Mouse (Mus musculus): ENCODE measurements around the gene Rnf5. TPM values are rescaled to one million over a fixed set of nuclear protein-coding genes. Genes with fewer than 3 reads are reported as not detected.

The Rnf5 gene
- polyA plus RNA-seq, 1 experiment from 2014 or later = 222 TPM

DNA sequence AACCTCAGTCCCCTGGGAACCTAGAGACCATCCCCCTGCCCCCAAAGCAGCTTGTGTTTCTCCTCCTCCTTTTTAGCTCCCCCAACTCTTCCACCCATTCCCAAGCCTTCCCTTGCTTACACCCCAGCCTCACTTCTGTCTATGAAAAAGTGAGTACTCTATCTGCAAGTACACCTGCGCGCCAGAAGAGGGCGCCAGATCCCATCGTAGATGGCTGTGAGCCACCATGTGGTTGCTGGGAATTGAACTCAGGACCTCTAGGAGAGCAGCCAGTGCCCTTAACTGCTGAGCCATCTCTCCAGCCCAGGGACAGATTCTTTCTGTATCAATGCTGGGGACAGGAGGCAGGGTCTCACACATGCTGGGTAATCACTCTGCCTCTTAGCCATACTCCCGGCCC lies 31.6 kb downstream of the Rnf5 start:
- 9% methylated on average over 5 of the region's 5 CpGs for WGBS
- no peak overlapping the region for H3K4me3 ChIP-seq (ENCODE audit: low read depth, low read length)
- ATAC-seq = no peak
- no peaks in the 10 kb centered on the region for H3K27me3 ChIP-seq (replicated peaks; ENCODE audit: control insufficient read depth, insufficient read depth, low read length)
- H3K9ac ChIP-seq (ENCODE audit: low read length) = no peak overlapping the region
- H3K9me3 ChIP-seq (replicated peaks; ENCODE audit: control insufficient read depth, low read length) = no peaks in the 10 kb centered on the region
- DNase-seq (ENCODE audit: low spot score) = no peak
- H3K4me1 ChIP-seq (ENCODE audit: control insufficient read depth, insufficient read depth, low read length) = no peaks in the 10 kb centered on the region
- H3K4me2 ChIP-seq (ENCODE audit: low read length) = no peak overlapping the region
- no peaks in the 10 kb centered on the region for H3K36me3 ChIP-seq (ENCODE audit: control insufficient read depth, insufficient read depth, low read length)
- no peak overlapping the region for H3K27ac ChIP-seq (ENCODE audit: low read depth, low read length)

DNA sequence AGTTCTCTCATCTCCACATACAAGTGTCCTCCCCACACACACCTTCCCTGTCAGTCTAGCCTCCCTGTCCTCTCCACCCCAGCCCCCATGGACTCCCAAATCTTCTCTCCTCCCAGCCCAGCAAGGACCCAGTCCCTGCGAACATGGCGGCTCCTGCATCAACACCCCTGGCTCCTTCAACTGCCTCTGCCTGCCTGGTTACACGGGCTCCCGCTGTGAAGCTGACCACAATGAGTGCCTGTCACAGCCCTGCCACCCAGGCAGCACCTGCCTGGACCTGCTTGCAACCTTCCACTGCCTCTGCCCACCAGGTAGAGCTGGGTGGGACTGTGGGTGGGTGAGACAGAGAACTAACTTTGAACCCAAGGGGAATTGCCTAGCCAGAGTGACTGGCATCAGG lies 33.6 kb downstream of the Rnf5 start:
- Histone ChIP-seq H3K4me1 (ENCODE audit: control insufficient read depth, insufficient read depth, low read length) (no peaks in the 10 kb centered on the region), H3K36me3 (ENCODE audit: control insufficient read depth, insufficient read depth, low read length) (no peaks in the 10 kb centered on the region), H3K4me2 (ENCODE audit: low read length) (no peak overlapping the region), H3K27me3 (replicated peaks; ENCODE audit: control insufficient read depth, insufficient read depth, low read length) (no peaks in the 10 kb centered on the region), H3K9me3 (replicated peaks; ENCODE audit: control insufficient read depth, low read length) (no peaks in the 10 kb centered on the region), H3K4me3 (ENCODE audit: low read depth, low read length) (no peak overlapping the region), H3K9ac (ENCODE audit: low read length) (no peak overlapping the region), H3K27ac (ENCODE audit: low read depth, low read length) (no peak overlapping the region)
- WGBS = 69% methylated on average over 4 of the region's 4 CpGs
- ATAC-seq (no peak), DNase-seq (ENCODE audit: low spot score) (no peak)

GRCm38 (mm10) chr17:34568421-34568820 lies 35.1 kb downstream of the Rnf5 start:
- Histone ChIP-seq H3K4me2 (ENCODE audit: low read length) (no peak overlapping the region), H3K27ac (ENCODE audit: low read depth, low read length) (no peak overlapping the region), H3K9me3 (replicated peaks; ENCODE audit: control insufficient read depth, low read length) (no peaks in the 10 kb centered on the region), H3K27me3 (replicated peaks; ENCODE audit: control insufficient read depth, insufficient read depth, low read length) (no peaks in the 10 kb centered on the region), H3K9ac (ENCODE audit: low read length) (no peak overlapping the region), H3K36me3 (ENCODE audit: control insufficient read depth, insufficient read depth, low read length) (no peaks in the 10 kb centered on the region), H3K4me1 (ENCODE audit: control insufficient read depth, insufficient read depth, low read length) (no peaks in the 10 kb centered on the region), H3K4me3 (ENCODE audit: low read depth, low read length) (no peak overlapping the region)
- 74% methylated on average over 13 of the region's 13 CpGs for WGBS
- no peak for ATAC-seq
- no peak for DNase-seq (ENCODE audit: low spot score)

GRCm38 (mm10) chr17:34567311-34567710 lies 36.2 kb downstream of the Rnf5 start:
- WGBS = 69% methylated on average over 9 of the region's 9 CpGs
- no peak overlapping the region for H3K27ac ChIP-seq (ENCODE audit: low read depth, low read length)
- no peak overlapping the region for H3K4me2 ChIP-seq (ENCODE audit: low read length)
- H3K4me3 ChIP-seq (ENCODE audit: low read depth, low read length) = no peak overlapping the region
- H3K9ac ChIP-seq (ENCODE audit: low read length) = no peak overlapping the region
- ATAC-seq (no peak), DNase-seq (ENCODE audit: low spot score) (no peak)
- no peaks in the 10 kb centered on the region for H3K9me3 ChIP-seq (replicated peaks; ENCODE audit: control insufficient read depth, low read length)
- no peaks in the 10 kb centered on the region for H3K36me3 ChIP-seq (ENCODE audit: control insufficient read depth, insufficient read depth, low read length)
- H3K27me3 ChIP-seq (replicated peaks; ENCODE audit: control insufficient read depth, insufficient read depth, low read length) = no peaks in the 10 kb centered on the region
- no peaks in the 10 kb centered on the region for H3K4me1 ChIP-seq (ENCODE audit: control insufficient read depth, insufficient read depth, low read length)

- H3K4me2 ChIP-seq (ENCODE audit: low read length) = no peak overlapping the region
- no peaks in the 10 kb centered on the region for H3K4me1 ChIP-seq (ENCODE audit: control insufficient read depth, insufficient read depth, low read length)
- no peaks in the 10 kb centered on the region for H3K36me3 ChIP-seq (ENCODE audit: control insufficient read depth, insufficient read depth, low read length)
- H3K9ac ChIP-seq (ENCODE audit: low read length) = no peak overlapping the region
- DNase-seq (ENCODE audit: low spot score) = no peak
- H3K4me3 ChIP-seq (ENCODE audit: low read depth, low read length) = no peak overlapping the region
- 0 out of 2 replicates have a peak overlapping the region, but pooled peaks have one; percentile 5 for H3K27ac ChIP-seq (ENCODE audit: low read depth, low read length)
- ATAC-seq = no peak
- no peaks in the 10 kb centered on the region for H3K9me3 ChIP-seq (replicated peaks; ENCODE audit: control insufficient read depth, low read length)
- 66% methylated on average over 3 of the region's 3 CpGs for WGBS
- H3K27me3 ChIP-seq (replicated peaks; ENCODE audit: control insufficient read depth, insufficient read depth, low read length) = no peaks in the 10 kb centered on the region
These were observed 38.7 kb downstream of the Rnf5 start for GRCm38 (mm10) chr17:34564796-34565195.

DNA sequence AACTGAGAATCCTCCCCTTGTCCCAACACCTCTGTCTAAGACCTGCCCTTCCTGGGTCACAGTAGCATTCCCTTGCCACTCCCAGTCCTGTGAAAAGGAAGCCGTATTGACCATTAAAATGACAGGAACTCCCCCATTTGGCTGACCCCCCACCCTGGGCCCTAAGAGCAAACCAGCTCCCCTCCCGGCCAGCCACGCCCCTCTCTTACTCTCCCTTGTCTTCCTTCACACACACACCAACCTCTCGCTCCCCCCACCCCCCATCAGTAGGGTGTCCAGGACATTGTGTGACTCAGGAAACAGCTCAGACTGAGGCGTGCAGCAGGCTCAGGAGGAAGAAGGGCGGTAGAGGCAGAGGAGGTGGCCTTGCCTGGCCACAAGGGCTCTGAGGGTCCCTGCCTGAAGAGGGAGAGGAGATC lies 39.5 kb downstream of the Rnf5 start, which contains the start of gene Notch4:
Gene Notch4, plus strand, starts transcription at position 266 of the 419 bp plus-strand sequence.
- 0 out of 2 replicates have a peak within 1 kb of the TSS, but pooled peaks have one; percentile 5 for H3K27ac ChIP-seq (ENCODE audit: low read depth, low read length)
- no peaks in the 10 kb centered on the region for H3K36me3 ChIP-seq (ENCODE audit: control insufficient read depth, insufficient read depth, low read length)
- no peak within 1 kb of the TSS for H3K9ac ChIP-seq (ENCODE audit: low read length)
- H3K4me3 ChIP-seq (ENCODE audit: low read depth, low read length) = no peak within 1 kb of the TSS
- DNase-seq (ENCODE audit: low spot score) (no peak), ATAC-seq (no peak)
- 21% methylated on average over 6 of the region's 6 CpGs for WGBS
- no peaks in the 10 kb centered on the region for H3K27me3 ChIP-seq (replicated peaks; ENCODE audit: control insufficient read depth, insufficient read depth, low read length)
- no peaks in the 10 kb centered on the region for H3K4me1 ChIP-seq (ENCODE audit: control insufficient read depth, insufficient read depth, low read length)
- H3K9me3 ChIP-seq (replicated peaks; ENCODE audit: control insufficient read depth, low read length) = no peaks in the 10 kb centered on the region
- no peak within 1 kb of the TSS for H3K4me2 ChIP-seq (ENCODE audit: low read length)

DNA sequence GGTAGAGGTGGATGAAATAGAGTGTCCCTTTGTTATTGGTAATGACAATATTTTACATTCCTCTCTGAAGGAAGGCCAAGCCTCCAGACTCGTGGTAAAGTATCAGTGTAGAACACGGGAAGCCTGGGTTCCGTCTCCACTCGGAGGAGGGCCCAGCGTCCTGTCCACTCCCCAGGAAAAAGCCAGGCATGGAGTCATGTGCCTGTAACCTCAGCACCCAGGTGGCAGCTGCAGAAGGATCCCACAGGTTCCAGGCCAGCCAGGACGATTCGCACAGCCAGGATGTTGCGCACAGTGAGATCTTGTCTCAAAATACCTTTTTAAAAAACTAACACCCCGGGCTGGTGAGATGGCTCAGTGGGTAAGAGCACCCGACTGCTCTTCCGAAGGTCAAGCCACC lies 40.1 kb downstream of the Rnf5 start:
- no peaks in the 10 kb centered on the region for H3K27me3 ChIP-seq (replicated peaks; ENCODE audit: control insufficient read depth, insufficient read depth, low read length)
- ATAC-seq = no peak

GRCm38 (mm10) chr17:34562595-34562994 lies 40.9 kb downstream of the Rnf5 start:
- no peak for DNase-seq (ENCODE audit: low spot score)
- 65% methylated on average over 3 of the region's 3 CpGs for WGBS

More for the DNA sequence above, 40.1 kb downstream of the Rnf5 start:
- Histone ChIP-seq H3K9me3 (replicated peaks; ENCODE audit: control insufficient read depth, low read length) (no peaks in the 10 kb centered on the region), H3K36me3 (ENCODE audit: control insufficient read depth, insufficient read depth, low read length) (no peaks in the 10 kb centered on the region), H3K27ac (ENCODE audit: low read depth, low read length) (no peak overlapping the region), H3K9ac (ENCODE audit: low read length) (no peak overlapping the region), H3K4me1 (ENCODE audit: control insufficient read depth, insufficient read depth, low read length) (no peaks in the 10 kb centered on the region), H3K4me3 (ENCODE audit: low read depth, low read length) (no peak overlapping the region), H3K4me2 (ENCODE audit: low read length) (no peak overlapping the region)
- no peak for DNase-seq (ENCODE audit: low spot score)
- WGBS = 79% methylated on average over 11 of the region's 11 CpGs

DNA sequence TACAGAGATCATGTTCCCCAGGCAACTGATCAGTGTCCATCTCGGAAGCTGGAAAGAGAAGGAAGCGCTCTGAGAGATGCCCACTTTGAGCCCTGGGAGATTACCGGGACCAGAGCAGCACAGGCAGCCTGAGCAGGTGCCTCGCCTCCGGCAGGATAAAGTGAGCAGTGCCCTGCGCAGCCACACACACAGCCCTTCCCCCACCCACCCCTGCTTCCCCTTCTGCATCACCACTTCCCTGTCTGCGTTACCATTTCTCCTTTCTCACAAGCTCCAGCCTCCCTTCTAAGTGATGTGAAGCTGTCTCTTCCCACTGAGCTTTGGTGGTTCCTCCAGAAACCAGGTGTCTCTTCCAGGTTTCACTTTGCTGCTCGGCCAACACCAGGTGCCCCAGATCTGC lies 42.3 kb downstream of the Rnf5 start:
- no peak overlapping the region for H3K27ac ChIP-seq (ENCODE audit: low read depth, low read length)

More at GRCm38 (mm10) chr17:34562595-34562994, 40.9 kb downstream of the Rnf5 start:
- no peaks in the 10 kb centered on the region for H3K4me1 ChIP-seq (ENCODE audit: control insufficient read depth, insufficient read depth, low read length)
- H3K4me2 ChIP-seq (ENCODE audit: low read length) = no peak overlapping the region
- no peak overlapping the region for H3K9ac ChIP-seq (ENCODE audit: low read length)
- no peaks in the 10 kb centered on the region for H3K9me3 ChIP-seq (replicated peaks; ENCODE audit: control insufficient read depth, low read length)
- no peak overlapping the region for H3K4me3 ChIP-seq (ENCODE audit: low read depth, low read length)
- H3K27me3 ChIP-seq (replicated peaks; ENCODE audit: control insufficient read depth, insufficient read depth, low read length) = no peaks in the 10 kb centered on the region
- H3K27ac ChIP-seq (ENCODE audit: low read depth, low read length) = no peak overlapping the region
- no peak for ATAC-seq
- H3K36me3 ChIP-seq (ENCODE audit: control insufficient read depth, insufficient read depth, low read length) = no peaks in the 10 kb centered on the region

More for the DNA sequence above, 42.3 kb downstream of the Rnf5 start:
- ATAC-seq (no peak), DNase-seq (ENCODE audit: low spot score) (no peak)
- Histone ChIP-seq H3K27me3 (replicated peaks; ENCODE audit: control insufficient read depth, insufficient read depth, low read length) (no peaks in the 10 kb centered on the region), H3K4me3 (ENCODE audit: low read depth, low read length) (no peak overlapping the region), H3K9me3 (replicated peaks; ENCODE audit: control insufficient read depth, low read length) (no peaks in the 10 kb centered on the region), H3K4me1 (ENCODE audit: control insufficient read depth, insufficient read depth, low read length) (no peaks in the 10 kb centered on the region), H3K9ac (ENCODE audit: low read length) (no peak overlapping the region), H3K36me3 (ENCODE audit: control insufficient read depth, insufficient read depth, low read length) (no peaks in the 10 kb centered on the region), H3K4me2 (ENCODE audit: low read length) (no peak overlapping the region)
- WGBS = 37% methylated on average over 8 of the region's 8 CpGs
